Mouse (Mus musculus) forebrain, embryonic 12.5 days (tissue): ENCODE measurements around the gene Ecsit. TPM values are rescaled to one million over a fixed set of nuclear protein-coding genes. Genes with fewer than 3 reads are reported as not detected.
"Not testable (repeated sequence)": the region's sequence is repeated elsewhere in the genome, so short reads cannot be mapped to it uniquely, and the experiment has no call there.

Experiments
- ATAC-seq: fragments of 200-750 bp; cut with Nextera tagmentation; 2 replicates; pipeline ENCODE4 v1.8.0; 2017; ENCODE audit warnings: moderate TSS enrichment; ENCODE audit not compliant: low FRiP score
- H3K27ac ChIP-seq: fragments of 300-500 bp; sonication (generic); 2 replicates; pipeline ENCODE4 v1.5.1; 2016; ENCODE audit warnings: mild to moderate bottlenecking
- H3K27me3 ChIP-seq: fragments of 300-500 bp; sonication (generic); 2 replicates; pipeline ENCODE4 v1.6.1; 2016; ENCODE audit warnings: mild to moderate bottlenecking
- H3K36me3 ChIP-seq: fragments of 300-500 bp; sonication (generic); replicated peaks from 2 replicates; pipeline ENCODE4 v1.6.1; 2016; ENCODE audit warnings: mild to moderate bottlenecking
- H3K4me1 ChIP-seq: fragments of 300-500 bp; sonication (generic); 2 replicates; pipeline ENCODE4 v1.6.1; 2016
- H3K4me2 ChIP-seq: fragments of 300-500 bp; sonication (generic); 2 replicates; pipeline ENCODE4 v1.6.1; 2016; ENCODE audit warnings: mild to moderate bottlenecking, moderate library complexity
- H3K4me3 ChIP-seq: fragments of 300-500 bp; sonication (generic); replicated peaks from 2 replicates; pipeline ENCODE4 v1.5.1; 2016; ENCODE audit warnings: mild to moderate bottlenecking
- H3K9ac ChIP-seq: fragments of 300-500 bp; sonication (generic); 2 replicates; pipeline ENCODE4 v1.6.1; 2016; ENCODE audit warnings: mild to moderate bottlenecking
- H3K9me3 ChIP-seq: fragments of 300-500 bp; sonication (generic); 2 replicates; pipeline ENCODE4 v1.6.1; 2016
- WGBS: fragments of 180-500 bp; shearing (Covaris S2); methylation state at CpG from one replicate; pipeline ENCODE4 v1.1.7; 2016; 5-methylcytosine and 5-hydroxymethylcytosine counted together
- polyA plus RNA-seq: library from polyadenylated mRNA; unstranded; fragments of >200 nt; fragmentation: Nextera tagmentation; extraction: Ambion mirVana; gene quantifications from 2 replicates; pipeline ENCODE4 v1.2.1, GENCODE M21; 2016

Ecsit gene
- polyA plus RNA-seq, 1 experiment from 2014 or later, result 35.0 TPM

DNA sequence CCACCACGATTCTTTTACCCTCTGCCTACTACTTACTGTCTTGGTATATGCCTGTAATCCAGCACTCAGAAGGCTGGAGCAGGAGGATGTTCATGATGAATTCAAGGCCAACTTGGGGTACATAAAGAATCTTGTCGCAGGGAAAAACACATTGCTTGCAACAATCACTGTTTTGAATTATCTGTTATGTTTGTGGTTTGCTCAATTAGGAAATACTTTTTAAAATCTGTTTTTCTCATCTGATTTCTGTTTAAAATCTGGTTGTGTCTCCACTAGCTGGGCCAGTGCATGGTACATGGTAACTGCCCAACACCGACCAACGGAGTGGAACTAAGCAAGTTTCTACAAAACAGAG lies 594 bp downstream of the Ecsit start:
- no peak for ATAC-seq
- Histone ChIP-seq H3K9ac (peak overlapping the region; percentile 74), H3K4me2 (peak overlapping the region; percentile 88), H3K36me3 (no peaks in the 10 kb centered on the region), H3K27ac (no peak overlapping the region), H3K9me3 (no peaks in the 10 kb centered on the region), H3K4me3 (peak overlapping the region; percentile 72), H3K4me1 (peaks cover 15% of the 10 kb centered on the region), H3K27me3 (no peaks in the 10 kb centered on the region)
- 32% methylated on average over 4 of the region's 4 CpGs for WGBS

DNA sequence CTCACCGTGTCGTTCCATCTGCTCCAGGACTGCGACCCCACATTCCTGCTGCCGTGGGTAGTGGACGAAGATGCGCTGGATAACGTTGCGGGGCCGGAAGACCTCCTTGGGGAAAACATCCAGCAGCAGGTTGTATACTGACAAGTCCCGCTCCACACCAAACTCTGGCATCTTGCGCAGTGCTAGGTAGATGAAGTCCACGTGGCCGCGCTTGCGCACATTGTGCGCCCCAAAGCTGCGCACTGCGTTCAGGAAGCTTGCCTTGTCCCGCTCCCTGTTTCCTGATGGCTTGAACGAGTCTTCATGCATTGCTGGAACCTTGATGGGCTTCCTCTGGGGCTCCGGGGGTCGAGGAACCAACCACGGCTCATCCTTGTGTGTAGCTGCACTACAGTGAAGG lies 9.0 kb downstream of the Ecsit start:
- Histone ChIP-seq H3K9ac (no peak overlapping the region), H3K4me3 (no peak overlapping the region), H3K4me2 (no peak overlapping the region), H3K27ac (no peak overlapping the region), H3K4me1 (no peaks in the 10 kb centered on the region), H3K9me3 (no peaks in the 10 kb centered on the region), H3K27me3 (no peaks in the 10 kb centered on the region), H3K36me3 (peaks cover 19% of the 10 kb centered on the region)
- whole genome bisulfite sequencing, result 93% methylated on average over 23 of the region's 23 CpGs
- no peak for ATAC-seq

DNA sequence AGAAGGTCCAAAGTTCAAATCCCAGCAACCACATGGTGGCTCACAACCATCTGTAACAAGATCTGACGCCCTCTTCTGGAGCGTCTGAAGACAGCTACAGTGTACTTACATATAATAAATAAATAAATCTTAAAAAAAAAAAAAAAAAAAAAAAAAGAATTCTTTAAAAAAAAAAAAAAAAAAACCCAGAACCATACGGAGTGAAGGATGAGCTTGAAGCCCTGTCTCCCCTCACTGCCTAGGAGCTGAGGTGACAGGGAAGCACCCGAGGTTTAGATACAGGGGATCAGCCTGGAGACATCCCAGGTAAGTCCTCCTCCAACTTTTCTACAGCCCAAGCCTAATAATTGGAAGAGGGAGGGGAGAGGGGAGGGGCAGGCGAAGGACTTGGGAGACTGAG lies 9.5 kb downstream of the Ecsit start:
- not testable (repeated sequence) for H3K9me3 ChIP-seq, ATAC-seq, H3K9ac ChIP-seq, H3K4me2 ChIP-seq, H3K4me1 ChIP-seq, H3K27ac ChIP-seq, H3K27me3 ChIP-seq, H3K4me3 ChIP-seq
- 88% methylated on average over 5 of the region's 5 CpGs for WGBS
- peaks cover 19% of the 10 kb centered on the region for H3K36me3 ChIP-seq

DNA sequence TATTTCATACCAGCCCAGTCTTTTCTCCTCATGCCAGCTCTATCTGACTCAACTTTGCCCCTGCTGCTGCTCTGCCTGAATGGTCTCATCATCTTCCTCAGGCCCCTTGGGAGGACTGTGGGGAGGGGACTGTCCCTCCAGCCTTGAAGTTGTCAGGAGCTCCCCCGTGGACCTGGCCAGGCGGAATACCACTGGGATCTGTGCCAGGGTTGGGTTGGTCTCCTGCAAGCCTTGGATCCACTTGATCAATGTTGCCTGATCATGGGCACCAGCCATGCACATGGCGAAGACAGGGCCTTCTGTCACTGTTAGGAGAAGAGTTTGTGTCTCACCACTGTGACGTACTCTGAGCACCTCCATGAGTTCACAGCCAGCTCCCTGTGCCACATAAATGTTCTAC lies 13.0 kb downstream of the Ecsit start:
- Histone ChIP-seq H3K9me3 (no peaks in the 10 kb centered on the region), H3K4me2 (no peak overlapping the region), H3K27me3 (no peaks in the 10 kb centered on the region), H3K4me3 (no peak overlapping the region), H3K9ac (no peak overlapping the region), H3K36me3 (peaks cover 30% of the 10 kb centered on the region), H3K4me1 (peaks cover 13% of the 10 kb centered on the region), H3K27ac (no peak overlapping the region)
- WGBS, result 96% methylated on average over 4 of the region's 4 CpGs
- no peak for ATAC-seq

GRCm38 (mm10) chr9:22070791-22071573 lies 14.3 kb downstream of the Ecsit start, which contains the start of the genes Gm49318 and Zfp653:
Gm49318 (minus strand) TSS chr9:22071259.
Zfp653 (minus strand) TSS chr9:22071376.
- Histone ChIP-seq H3K4me2 (peak within 1 kb of the TSS; percentile 60), H3K27ac (peak within 1 kb of the TSS; percentile 97), H3K9ac (peak within 1 kb of the TSS; percentile 88), H3K9me3 (no peaks in the 10 kb centered on the region), H3K36me3 (peaks cover 38% of the 10 kb centered on the region), H3K27me3 (no peaks in the 10 kb centered on the region), H3K4me1 (peaks cover 13% of the 10 kb centered on the region), H3K4me3 (peak within 1 kb of the TSS; percentile 86)
- ATAC-seq, result peak; percentile 98
- WGBS, result under 1% methylated on average over 66 of the region's 87 CpGs

GRCm38 (mm10) chr9:22069881-22070553 lies 15.2 kb downstream of the Ecsit start:
- ATAC-seq, result no peak; the same call in 1 of the 2 replicates
- 0 out of 2 replicates have a peak overlapping the region, but pooled peaks have one; percentile 97 for H3K27ac ChIP-seq
- peaks cover 13% of the 10 kb centered on the region for H3K4me1 ChIP-seq
- no peaks in the 10 kb centered on the region for H3K27me3 ChIP-seq
- peak overlapping the region; percentile 86 for H3K4me3 ChIP-seq
- 72% methylated on average over 4 of the region's 4 CpGs for WGBS
- peaks cover 48% of the 10 kb centered on the region for H3K36me3 ChIP-seq
- H3K4me2 ChIP-seq, result peak overlapping the region; percentile 60
- H3K9ac ChIP-seq, result 0 out of 2 replicates have a peak overlapping the region, but pooled peaks have one; percentile 13
- H3K9me3 ChIP-seq, result no peaks in the 10 kb centered on the region

GRCm38 (mm10) chr9:22067195-22067594 lies 18.0 kb downstream of the Ecsit start:
- Histone ChIP-seq H3K4me2 (no peak overlapping the region), H3K4me3 (no peak overlapping the region), H3K9me3 (no peaks in the 10 kb centered on the region), H3K4me1 (peaks cover 13% of the 10 kb centered on the region), H3K36me3 (peaks cover 60% of the 10 kb centered on the region), H3K9ac (no peak overlapping the region), H3K27me3 (no peaks in the 10 kb centered on the region), H3K27ac (no peak overlapping the region)
- 82% methylated on average over 5 of the region's 5 CpGs for WGBS
- no peak for ATAC-seq

DNA sequence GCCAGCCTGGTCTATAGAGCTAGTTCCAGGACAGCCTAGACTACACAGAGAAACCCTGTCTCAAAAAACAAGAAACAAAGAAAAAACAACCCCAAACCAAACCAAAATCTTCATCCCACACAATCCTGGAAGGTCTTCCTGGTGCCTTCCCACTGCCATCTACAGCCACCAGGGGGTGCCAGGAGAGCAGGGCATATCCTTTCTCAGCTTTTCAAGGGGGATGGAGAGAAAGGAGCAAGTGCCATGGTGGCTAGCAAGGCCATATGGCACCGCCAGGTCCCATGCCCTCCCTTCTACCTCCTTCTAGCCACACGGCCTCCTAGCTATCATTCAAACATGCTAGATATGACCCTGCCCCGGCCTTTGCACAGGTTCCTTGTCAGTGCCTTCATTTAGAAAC lies 18.8 kb downstream of the Ecsit start:
- Histone ChIP-seq H3K27me3 (no peaks in the 10 kb centered on the region), H3K27ac (no peak overlapping the region), H3K4me1 (peaks cover 13% of the 10 kb centered on the region), H3K4me2 (no peak overlapping the region), H3K36me3 (peaks cover 65% of the 10 kb centered on the region), H3K9ac (no peak overlapping the region), H3K9me3 (no peaks in the 10 kb centered on the region), H3K4me3 (no peak overlapping the region)
- no peak for ATAC-seq
- 79% methylated on average over 3 of the region's 3 CpGs for WGBS

DNA sequence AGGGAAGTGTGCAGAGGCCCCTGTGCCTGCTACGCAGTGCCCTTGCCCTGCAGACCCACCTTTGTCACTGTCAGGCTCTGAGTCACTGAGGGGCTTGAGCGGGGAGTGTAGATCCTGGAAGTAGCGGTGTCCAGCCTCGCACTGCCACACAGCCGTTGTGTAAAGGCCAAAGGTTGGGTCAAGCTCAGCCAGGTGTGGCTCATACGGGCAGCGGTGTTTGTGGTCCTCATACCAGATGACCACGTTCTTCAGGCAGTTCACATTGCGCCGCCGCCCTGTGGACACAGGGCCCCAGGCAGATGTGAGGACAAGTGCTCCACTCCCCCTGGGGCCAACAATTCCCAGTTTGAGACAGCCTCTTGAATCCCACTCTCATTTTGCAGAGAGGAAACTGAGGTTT lies 19.6 kb downstream of the Ecsit start:
- Histone ChIP-seq H3K27ac (no peak overlapping the region), H3K27me3 (no peaks in the 10 kb centered on the region), H3K36me3 (peaks cover 73% of the 10 kb centered on the region), H3K4me2 (no peak overlapping the region), H3K9ac (no peak overlapping the region), H3K4me1 (peaks cover 13% of the 10 kb centered on the region), H3K4me3 (no peak overlapping the region), H3K9me3 (no peaks in the 10 kb centered on the region)
- ATAC-seq, result no peak
- 92% methylated on average over 11 of the region's 11 CpGs for WGBS

- no peaks in the 10 kb centered on the region for H3K9me3 ChIP-seq
- 97% methylated on average over 3 of the region's 3 CpGs for WGBS
- no peaks in the 10 kb centered on the region for H3K27me3 ChIP-seq
- ATAC-seq, result no peak
- no peak overlapping the region for H3K27ac ChIP-seq
- peaks cover 82% of the 10 kb centered on the region for H3K36me3 ChIP-seq
- no peak overlapping the region for H3K9ac ChIP-seq
- H3K4me2 ChIP-seq, result no peak overlapping the region
- no peak overlapping the region for H3K4me3 ChIP-seq
- no peaks in the 10 kb centered on the region for H3K4me1 ChIP-seq
Measured at GRCm38 (mm10) chr9:22064341-22064740, 20.9 kb downstream of the Ecsit start.

- Histone ChIP-seq H3K4me1 (no peaks in the 10 kb centered on the region), H3K27me3 (no peaks in the 10 kb centered on the region), H3K9ac (no peak overlapping the region), H3K4me3 (no peak overlapping the region), H3K27ac (no peak overlapping the region), H3K4me2 (no peak overlapping the region), H3K36me3 (peaks cover 86% of the 10 kb centered on the region), H3K9me3 (no peaks in the 10 kb centered on the region)
- WGBS, result 86% methylated on average over 2 of the region's 2 CpGs
- ATAC-seq, result no peak
Measured at GRCm38 (mm10) chr9:22061339-22061738, 23.9 kb downstream of the Ecsit start.

DNA sequence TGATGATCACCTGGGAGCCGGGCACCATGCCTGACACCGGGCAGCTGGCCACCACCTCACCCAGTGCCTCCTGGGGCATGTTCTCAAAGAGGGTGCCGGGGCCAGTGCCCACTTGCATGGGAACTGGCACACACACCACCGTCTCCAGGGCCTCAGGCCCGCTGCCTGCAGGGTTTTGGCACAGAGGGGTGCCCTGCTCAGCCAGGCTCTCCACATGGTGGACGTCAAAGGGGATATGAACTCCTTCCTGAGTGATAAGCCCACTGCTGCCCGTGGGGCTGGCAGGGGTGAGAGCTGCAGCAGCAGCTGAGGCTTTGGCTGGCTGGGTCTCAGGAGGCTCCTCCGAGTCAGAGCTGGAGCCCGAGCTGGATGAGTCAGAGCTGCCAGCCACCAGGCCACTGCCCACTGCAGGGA lies 27.2 kb downstream of the Ecsit start:
- WGBS, result 91% methylated on average over 9 of the region's 9 CpGs
- H3K36me3 ChIP-seq, result peaks cover 56% of the 10 kb centered on the region

More for the DNA sequence above, 27.2 kb downstream of the Ecsit start:
- no peaks in the 10 kb centered on the region for H3K9me3 ChIP-seq
- peaks cover 6% of the 10 kb centered on the region for H3K4me1 ChIP-seq
- H3K27me3 ChIP-seq, result peaks cover 21% of the 10 kb centered on the region
- no peak overlapping the region for H3K4me2 ChIP-seq
- ATAC-seq, result no peak
- no peak overlapping the region for H3K27ac ChIP-seq
- no peak overlapping the region for H3K9ac ChIP-seq
- H3K4me3 ChIP-seq, result no peak overlapping the region
